Mouse (Mus musculus): ENCODE measurements around the gene Ogfod2.

Ogfod2 gene

DNA sequence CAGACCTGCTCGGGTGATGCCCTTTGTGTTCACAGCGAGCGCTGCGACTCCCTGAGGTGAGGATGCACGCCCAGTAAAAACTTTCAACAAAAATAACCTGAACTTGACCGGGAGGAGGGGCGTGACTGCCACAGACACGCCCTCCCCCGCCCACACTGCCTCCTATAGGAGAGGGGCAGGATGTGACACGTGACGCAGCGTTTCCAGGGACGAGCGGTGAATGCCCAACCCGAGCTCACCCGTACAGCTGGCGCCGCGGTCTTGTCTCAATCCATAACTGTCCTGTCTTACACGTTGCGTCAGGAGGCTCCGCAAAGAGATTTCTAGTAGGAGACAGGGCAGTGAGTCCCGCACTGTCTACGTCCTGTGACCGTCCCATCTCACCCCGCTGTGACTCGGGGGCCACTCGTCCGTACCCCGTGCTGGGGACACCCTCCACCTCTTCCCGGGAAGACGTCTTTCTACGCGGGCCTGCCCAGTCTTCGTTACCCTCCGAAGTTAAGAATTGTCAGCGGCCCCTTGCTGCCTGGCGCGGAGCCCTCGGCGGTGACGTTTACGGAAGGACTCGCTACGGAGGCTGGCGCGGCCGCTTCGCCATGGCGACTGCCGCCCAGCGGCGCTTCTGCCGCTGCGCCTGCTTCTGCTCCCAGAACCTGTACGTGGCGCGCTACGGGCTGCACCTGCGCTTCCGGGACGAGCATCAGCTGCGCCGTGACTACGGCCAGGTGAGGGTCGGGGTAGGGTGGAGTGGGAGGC is at the start of gene Ogfod2:
TSS of gene Ogfod2 (plus strand) at position 556 of the 756 bp plus-strand sequence.
- peak; percentile 82 to 86 for DNase-seq (ENCODE audit: low read depth in 1 of 2, low spot score in 2 of 2)

DNA sequence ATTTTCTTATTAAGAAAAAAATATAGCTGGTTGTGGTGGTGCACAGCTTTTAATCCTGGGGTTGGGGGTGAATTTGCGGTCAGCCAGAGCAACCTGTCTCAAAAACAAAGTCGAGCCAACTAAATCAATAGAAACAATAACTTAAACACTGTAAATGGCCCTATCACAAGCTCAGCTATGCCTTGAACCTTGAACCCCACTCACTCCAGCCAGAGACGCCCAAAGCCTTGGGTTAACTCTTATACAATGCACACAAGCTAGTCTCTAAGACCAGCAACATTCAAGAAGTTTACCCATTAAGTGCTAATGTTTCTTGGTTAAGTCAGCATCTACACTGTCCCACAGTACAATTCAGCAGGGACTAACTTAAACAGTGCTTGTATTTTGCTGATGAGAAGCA is 42.4 kb upstream of the Ogfod2 start:
- DNase-seq (ENCODE audit: low read depth in 1 of 2, low spot score in 2 of 2) = no peak

DNA sequence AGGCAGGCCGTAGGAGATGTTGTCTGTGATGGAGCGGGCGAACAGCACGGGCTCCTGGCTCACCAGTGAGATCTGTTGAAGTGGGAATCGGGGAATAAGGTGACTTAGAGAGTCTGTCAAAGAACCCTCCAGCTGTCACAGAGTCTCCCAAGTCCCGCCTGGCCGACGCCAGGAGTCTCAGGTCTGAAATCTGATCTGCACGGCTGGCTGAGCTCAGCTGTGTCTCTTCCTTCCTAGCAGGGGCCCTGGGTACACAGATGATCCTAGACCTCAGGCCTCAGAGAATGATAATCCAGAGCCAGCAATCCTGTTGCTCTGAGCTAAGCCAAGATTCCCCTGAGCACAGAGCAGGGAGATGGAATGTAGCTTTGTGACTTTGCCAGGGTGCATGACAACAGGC is 38.4 kb upstream of the Ogfod2 start:
- no peak for DNase-seq (ENCODE audit: low read depth in 1 of 2, low spot score in 2 of 2)

DNA sequence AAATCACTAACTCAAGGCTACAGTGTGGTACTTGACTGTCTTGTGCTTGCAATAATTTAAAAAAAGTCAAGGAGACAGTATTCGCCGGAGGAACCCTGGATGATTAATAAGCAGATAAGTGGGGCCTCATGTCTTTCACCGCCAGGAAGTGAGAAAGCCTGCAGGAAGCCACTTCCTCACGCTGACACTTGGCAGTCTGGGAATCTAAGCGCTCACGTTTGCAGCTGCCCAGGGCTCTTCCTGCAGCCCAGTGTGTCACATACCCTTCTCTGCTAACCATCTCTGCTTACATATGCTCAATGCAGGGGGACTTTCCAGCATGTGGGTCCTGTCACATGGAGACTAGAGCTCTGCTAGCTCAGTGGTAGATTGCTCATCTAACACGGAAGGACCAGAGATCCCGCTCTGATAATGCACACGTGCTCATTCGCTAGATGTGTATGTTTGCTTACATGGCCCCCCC is 37.2 kb upstream of the Ogfod2 start:
- peak in 1 of 2 experiments; percentile 24 for DNase-seq (ENCODE audit: low read depth in 1 of 2, low spot score in 2 of 2)

DNA sequence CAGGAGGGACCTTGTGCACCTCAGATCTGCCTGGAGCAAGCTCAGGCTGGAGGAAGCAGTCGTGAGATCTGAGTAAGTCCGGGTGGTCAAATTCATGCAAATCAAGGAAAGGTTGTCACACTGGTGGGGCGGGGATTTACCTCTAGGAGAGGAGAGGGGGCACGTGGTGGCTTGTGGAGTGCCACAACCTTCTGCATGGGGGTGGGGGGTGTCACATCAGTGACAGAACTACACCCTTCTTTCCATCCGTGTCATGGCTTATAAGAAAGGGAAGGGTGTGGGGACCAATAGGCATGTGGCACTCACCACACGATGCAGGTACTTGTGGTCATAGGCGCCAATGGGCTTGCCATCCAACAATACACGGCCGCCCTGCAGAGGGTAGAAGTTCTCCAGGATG is 36.4 kb upstream of the Ogfod2 start:
- no peak for DNase-seq (ENCODE audit: low read depth in 1 of 2, low spot score in 2 of 2)

DNA sequence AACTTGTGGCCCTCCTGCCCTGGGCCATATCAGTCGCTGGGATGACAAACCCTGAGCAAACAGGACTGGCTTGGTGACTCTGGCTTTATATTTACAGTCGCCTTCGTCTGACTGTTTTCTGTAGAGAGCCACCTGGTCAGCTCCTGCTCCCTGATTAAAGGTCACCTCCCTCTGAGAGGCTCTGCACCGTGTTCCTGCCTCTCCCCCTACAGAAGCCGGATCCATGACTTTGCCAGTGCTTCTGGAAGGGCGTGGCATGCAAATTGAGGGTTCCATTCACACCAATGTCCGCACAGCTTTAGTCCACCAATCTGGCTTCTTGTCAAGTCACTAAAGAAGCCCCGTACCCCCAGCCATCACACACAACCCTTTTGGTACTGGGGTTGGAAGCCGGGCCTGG is 35.5 kb upstream of the Ogfod2 start:
- DNase-seq (ENCODE audit: low read depth in 1 of 2, low spot score in 2 of 2) = no peak

DNA sequence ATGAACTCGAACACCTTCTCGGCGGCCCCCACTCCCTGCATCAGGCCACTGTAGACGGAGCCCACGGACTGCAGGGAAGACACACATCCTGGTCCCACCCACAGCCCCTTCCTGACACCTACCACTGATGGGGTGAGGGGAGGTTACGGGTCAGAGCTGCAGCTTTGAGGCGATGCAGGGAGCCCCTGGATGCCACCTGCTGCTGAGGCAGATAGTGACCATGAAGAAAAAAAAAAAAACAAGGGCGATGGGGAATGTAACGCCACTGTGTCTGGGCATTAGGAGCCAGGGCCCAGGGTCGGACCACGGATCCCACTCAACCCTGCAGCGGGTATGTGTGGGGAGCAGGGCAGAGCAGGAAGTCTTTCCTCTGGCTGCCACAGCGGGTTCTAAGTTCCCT is 34.9 kb upstream of the Ogfod2 start:
- DNase-seq (ENCODE audit: low read depth in 1 of 2, low spot score in 2 of 2) = no peak

DNA sequence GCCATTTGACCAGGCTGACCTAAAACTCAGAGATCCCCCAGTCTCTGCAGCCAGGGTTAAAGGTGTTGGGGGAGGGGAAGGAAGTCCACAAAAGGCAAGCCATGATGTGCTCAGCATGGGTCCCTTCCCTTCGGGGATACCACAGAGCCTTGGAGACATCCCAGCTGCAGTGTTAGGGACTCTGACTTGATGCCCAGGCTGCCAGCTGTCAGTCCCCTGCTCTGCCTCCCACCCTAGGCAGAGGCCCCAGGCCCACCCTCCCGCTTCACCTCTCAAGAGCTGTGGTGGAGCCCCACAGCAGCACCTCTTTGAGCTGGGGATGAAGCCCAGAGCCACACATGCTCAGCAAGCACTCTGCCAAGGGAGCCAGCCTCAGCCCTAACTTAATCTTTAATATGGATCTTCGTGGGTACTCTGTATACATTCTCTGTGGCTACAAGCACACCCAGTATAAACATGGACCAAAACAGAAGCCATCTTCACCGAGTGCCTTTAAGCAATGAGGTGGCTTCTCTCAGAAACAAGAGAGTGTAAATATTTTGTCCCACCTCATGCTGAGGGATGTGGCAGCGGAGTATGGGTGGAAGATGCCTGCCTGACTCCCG is 34.1 kb upstream of the Ogfod2 start:
- no peak for DNase-seq (ENCODE audit: low read depth in 1 of 2, low spot score in 2 of 2)

DNA sequence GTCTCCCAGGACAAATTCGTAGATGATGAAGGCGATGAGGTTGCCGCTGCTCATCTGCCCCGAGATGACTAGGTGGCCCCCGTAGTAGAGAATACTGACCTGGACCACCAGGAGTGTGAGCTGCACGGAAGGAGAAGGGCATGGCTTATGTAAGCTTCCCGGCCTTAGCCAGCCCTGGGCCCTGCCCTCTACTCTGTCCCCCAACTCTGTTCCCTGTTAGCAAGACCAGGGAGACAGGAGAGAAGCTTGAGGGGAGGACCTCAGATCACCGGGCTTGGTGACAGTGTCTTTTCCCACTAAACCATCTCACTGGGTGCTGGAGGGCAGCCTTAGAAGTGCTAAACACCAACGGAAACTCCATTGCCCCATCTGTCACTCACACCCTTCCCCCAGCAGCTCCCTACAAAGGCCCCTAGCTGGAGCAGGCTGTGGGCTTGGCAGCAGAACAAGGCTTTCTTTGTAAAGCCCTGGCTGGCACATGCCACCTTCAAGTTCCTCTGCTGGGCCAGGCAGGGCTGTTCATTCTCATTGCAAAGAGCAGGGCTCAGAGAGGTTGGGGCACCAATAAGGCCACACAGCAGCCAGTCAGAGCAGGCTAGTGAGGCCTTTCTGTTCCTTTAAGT is 33.2 kb upstream of the Ogfod2 start:
- no peak for DNase-seq (ENCODE audit: low read depth in 1 of 2, low spot score in 2 of 2)

DNA sequence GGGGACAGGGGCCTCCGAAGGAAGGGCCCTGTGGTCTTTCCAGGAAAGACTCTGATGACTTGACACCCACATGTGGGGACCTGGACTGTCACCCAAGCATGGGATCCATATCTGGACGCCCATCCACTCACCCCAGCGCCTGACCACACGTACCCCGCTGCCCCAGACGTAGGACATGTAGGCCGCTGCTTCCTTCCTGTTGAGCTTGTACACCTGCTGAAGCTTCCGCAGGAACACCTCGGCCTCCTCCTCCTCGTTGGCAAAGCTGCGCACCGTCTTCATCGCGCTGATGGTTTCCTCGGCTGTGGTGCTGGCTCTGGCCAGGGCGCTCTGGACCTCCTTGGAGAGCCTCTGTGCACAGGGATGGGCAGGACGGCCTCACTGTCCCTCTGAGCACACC is 32.2 kb upstream of the Ogfod2 start:
- DNase-seq (ENCODE audit: low read depth in 1 of 2, low spot score in 2 of 2) = no peak

DNA sequence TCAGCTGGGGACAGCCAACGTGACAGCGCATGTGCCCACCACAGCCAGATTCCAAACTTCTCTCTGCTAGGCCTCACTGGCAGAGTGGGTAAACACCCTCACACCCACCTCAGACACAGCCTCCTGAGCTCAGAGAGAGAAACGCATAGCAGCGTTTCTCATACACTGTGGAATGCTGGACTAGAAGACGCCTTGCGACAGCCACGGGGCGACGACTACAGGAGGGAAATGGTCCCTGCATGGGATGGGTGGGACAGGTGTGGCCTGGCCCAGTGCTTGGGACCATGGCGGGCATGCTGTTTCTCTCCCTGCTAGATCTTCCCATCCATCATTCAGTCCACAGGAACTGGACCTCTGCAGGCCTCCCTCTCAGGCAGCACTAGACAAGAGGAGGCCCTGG is 29.6 kb upstream of the Ogfod2 start:
- DNase-seq (ENCODE audit: low read depth in 1 of 2, low spot score in 2 of 2) = no peak

DNA sequence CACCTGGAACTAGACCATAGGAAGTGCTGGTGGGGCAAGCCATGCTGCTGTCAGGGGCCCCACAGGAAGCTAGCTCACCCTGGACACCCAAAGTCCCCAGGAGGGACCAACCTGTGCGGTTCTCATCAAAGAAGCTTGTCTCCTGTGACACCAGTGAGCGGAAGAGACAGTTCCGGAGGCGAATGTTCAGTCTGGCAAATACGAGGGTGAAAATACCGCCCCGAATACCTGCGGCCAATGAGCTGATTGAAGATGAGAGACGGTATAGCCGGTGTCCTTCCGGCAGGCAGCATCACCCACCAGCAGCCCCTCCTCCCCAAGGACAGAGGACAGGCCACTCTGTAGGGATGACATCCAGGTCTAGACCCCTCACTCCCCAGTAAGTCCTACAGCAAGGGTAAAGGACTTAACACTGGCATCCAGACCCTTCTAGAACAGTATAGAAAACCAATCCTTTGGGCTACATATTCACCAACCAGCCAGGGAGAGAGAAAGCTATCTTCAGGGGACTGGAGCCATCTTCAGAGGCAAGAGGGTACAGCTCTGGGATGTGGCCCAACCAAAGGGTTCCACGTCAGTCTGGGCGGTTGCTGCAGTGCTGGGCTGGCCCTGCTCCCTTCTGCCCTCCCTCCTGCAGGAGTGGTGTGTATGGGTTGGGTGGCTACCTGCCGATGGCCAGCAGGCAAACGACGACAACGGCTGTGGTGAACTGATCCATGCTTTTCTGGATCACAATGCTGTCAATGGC is 29.0 kb upstream of the Ogfod2 start:
- no peak for DNase-seq (ENCODE audit: low read depth in 1 of 2, low spot score in 2 of 2)

DNA sequence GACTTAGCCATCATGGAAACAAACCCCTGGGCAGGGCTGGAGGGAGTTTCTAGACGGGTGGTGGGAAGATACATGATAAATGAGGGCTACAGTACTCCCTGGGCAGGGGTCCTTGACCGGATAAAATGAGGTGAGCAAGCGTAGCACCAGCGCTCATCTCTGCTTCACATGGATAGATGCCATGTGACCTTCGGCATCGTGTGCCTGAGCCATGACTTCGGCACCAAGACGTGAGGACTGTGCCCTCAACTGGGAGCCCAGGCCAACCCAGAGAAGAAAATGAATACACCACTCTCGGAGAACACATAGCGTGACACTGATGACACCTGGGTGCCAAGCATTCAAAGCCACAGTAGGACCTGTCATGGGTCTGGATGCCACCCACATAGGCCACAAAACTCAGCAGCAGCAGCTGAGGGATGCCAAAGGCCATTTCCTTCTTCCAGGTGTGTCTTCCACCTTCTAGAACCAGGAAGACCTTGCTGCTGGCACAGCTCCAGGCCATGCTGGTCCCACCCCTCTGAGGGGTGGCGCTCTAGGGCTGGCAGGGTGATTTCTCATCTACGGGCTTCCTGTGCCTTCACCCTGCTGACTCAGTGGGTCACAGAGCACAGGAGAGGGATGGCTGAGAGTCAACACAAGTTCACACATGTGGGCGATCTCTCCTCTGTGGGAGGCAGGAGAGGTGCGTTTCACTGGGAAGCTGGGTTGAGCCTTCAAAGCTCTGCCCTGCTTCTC is 28.1 kb upstream of the Ogfod2 start:
- no peak for DNase-seq (ENCODE audit: low read depth in 1 of 2, low spot score in 2 of 2)

DNA sequence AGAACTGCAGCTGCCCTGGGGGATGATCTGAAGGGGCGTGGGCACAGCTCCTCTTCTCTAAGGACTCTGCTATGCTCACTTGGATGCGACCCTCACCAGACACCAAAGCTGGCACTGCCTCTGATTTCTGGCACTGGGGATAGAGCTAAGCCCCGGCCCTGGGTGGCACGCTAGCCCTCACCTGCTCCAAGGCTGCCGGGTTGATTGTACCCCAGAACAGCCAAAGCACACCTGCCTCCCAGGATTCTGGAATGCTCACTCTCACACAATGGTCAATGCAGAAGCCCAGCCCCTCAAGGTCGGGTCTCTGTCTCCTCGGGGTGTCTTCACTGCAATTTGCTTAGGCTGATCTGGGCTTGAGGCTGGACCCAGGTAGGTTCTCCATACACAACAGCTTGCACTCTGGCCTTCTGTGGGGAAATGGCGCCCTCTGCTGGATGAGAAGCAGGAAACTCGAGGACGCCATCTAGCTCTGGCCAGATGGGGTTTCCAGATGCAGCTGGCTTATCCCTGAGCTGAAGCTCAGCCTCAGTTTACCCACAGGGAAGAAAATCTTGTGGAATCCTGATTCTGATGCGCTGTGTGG is 27.4 kb upstream of the Ogfod2 start:
- peak in 1 of 2 experiments; percentile 67 for DNase-seq (ENCODE audit: low read depth in 1 of 2, low spot score in 2 of 2)

DNA sequence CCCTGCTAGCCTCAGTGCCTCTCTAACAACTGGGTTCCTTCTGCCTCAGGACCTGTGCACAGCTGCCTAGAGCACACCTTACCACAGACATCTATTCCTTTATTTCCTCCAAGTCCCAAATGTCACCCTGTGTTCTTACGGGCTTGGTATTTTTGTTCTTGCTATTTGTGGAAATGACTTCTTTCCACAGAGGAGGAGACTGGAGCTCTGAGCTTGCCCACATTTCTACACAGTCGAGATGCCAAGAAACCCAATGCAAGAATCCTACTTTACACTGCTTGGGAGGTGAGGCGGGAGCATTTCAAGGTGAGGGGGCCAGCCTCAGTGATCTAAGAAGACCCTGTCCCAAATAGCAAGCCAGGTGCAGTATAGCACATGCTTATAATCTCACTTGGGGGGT is 26.6 kb upstream of the Ogfod2 start:
- DNase-seq (ENCODE audit: low read depth in 1 of 2, low spot score in 2 of 2) = no peak

DNA sequence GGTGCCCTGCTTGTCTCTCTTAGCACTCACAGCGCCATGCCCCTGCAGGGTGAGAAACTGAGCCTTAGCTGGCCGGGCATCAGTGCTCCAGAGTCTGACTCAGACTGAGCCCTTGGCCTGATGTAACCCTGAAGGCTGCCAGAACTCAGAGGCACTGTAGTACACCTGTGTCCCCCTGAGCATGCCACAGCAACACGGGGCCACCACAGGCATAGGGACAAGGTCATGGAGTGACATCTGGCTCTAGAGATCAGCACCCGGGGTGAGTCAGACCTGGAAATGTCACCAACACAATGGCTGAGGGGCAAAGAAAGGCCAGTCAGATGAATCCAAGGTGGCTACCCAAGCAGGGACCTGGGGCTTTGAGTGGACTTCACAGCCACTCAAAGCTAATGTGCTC is 25.2 kb upstream of the Ogfod2 start:
- no peak for DNase-seq (ENCODE audit: low read depth in 1 of 2, low spot score in 2 of 2)

DNA sequence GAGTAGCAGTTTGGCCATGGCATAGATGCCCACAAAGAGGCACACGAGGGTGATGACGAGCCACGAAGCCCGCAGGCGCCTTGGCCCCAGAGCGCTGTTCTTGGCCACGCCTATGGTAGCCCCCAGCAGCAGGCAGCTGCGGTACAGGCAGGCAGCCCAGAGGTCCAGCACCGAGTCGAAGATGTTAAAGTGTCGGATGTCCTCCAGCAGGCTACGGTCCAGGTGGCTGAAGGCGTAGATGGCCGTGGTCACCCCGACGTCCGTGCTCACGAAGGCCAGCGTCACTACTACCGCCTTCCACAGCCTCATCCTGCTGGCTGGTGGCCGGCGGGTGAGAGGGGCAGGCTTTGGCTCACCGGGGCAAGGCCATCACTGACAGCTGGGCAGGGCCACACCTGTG is 22.2 kb upstream of the Ogfod2 start:
- no peak for DNase-seq (ENCODE audit: low read depth in 1 of 2, low spot score in 2 of 2)

DNA sequence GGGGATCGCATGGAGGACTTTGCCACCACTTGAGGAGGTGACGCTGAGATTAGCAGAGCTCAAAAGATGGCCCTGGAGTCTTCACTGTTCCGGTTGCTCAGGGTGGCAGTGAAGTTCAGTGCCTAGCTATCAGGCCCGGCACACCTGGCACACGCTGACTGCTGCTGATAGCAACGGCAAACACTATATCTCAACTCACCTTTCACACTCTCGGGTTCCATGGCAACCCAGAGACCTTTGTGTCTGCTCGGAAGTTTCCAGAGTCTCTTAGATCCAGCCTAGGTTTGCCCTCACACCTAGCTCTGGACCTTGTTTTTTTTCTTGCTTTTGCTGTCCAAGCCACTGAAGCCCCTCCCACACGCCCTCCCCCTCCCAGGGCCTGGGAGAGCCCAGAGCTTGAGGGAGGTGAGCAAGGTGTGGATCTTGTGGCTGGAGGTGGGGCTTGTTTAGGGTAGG is 20.1 kb upstream of the Ogfod2 start:
- no peak for DNase-seq (ENCODE audit: low read depth in 1 of 2, low spot score in 2 of 2)

DNA sequence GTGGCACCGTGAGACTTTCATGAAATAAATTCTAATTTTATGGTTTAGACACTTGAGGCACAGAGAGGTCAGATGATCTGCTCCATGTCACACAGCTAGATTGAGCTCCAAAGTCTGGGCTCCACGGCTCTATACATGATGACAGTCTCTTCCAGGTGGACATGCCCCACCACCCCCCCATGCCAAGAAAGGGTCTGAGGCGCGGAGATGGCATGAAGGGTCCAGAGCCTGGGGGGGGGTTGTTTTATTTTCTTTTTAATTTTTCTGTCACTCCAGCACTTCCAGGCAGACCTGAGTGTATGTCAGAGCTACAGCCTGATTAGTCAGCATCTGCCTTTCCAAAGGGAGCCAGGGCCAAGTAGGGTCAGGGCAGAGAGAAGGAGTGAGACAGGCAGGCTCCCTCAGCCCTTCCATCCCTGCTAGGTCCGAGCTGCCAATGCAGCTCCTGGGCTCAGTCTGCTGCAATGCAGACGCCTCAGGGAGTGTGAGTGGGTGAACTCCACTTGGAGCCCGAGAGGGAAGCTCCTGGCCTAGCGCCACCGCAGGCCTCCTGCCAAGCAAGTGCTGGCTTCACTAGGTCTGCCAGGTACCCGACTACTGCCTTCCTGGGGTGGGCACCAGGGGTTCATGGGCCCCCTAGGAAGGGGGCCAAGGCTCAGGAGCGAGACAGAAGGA is 18.8 kb upstream of the Ogfod2 start:
- DNase-seq (ENCODE audit: low read depth in 1 of 2, low spot score in 2 of 2) = no peak

Data from monocyte, adult 2 months (primary cell).